Comparison of ENCODE assay signal across 9 mouse cellular contexts in the genomic region with DNA sequence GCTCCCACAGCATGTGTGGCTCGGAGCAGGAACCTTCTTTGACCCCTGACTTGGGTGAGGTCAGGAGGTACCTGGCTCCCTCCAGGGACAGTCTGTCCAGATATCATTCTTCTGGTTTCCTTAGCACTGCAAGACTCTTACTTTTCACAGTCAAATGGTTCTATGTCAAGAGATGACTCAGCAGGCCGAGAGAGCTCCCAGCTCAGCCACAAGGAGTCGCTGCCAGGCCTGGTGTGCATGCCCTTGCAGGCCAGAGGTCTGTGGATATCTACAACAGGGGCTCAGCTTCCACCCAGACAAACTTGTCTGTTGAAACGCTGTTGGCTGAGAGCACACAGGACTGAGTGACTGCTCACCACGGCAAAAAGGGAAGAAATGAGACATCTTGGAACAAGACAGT. TPM values are rescaled to one million over a fixed set of nuclear protein-coding genes. Genes with fewer than 3 reads are reported as not detected.
DNase-seq lines count a peak whose midpoint lies in the region.
"Had no signal": no experiment of that assay in that cellular context is flagged by ENCODE, and none has a peak within 500 bp of the region (broad histone marks: within the 10 kb centered on the region; RNA-seq: fewer than 3 reads in every experiment).

No protein-coding gene starts in this region.

- peak; percentile 26 to 51 for DNase-seq in heart, adult 18-20 months
- no peak for DNase-seq in heart, postnatal 25 days (ENCODE audit: low spot score)
- peak; percentile 85 for DNase-seq in 416B (ENCODE audit: low read depth)
- peak; percentile 84 for DNase-seq in adrenal gland, postnatal 10 days
- DNase-seq in gastrocnemius, postnatal 36 days, result peak; percentile 35 to 44
- DNase-seq in lung, postnatal 36 days, result peak; percentile 88
- peak; percentile 79 for DNase-seq in urinary bladder, postnatal 14 days (ENCODE audit: low spot score)
- no peak for DNase-seq in right cerebral cortex, postnatal 14 days

- intact Hi-C loops in heart, postnatal 25 days (cut with DNase I), result loop anchor here (1.0 kb wide), 1 partner anchor 35 kb away; no protein-coding TSS in a partner anchor
- intact Hi-C loops in gastrocnemius, postnatal 36 days (cut with DNase I), result loop anchor here (2.0 kb wide), 1 partner anchor 77 kb away; no protein-coding TSS in a partner anchor

RNA-seq across cellular contexts. Expression of a gene that starts 20.9 kb away (rescaled TPM):
- 1 to 10 TPM in 1 of 2 experiments, under 1 TPM in 1; 0.55 to 6.6 TPM for total RNA-seq in heart, adult 18-20 months (2021)
- under 1 TPM; 0.70 to 0.75 TPM for total RNA-seq in heart, postnatal 25 days (2021)
- 10 to 100 TPM; 41.7 to 42.2 TPM for total RNA-seq in adrenal gland, postnatal 10 days (2021)
- total RNA-seq in gastrocnemius, postnatal 36 days (2021), result 1 to 10 TPM in 1 of 2 experiments, under 1 TPM in 1; 0.62 to 6.2 TPM

RNA-seq across cellular contexts. Expression of a gene that starts 30.1 kb away (rescaled TPM):
- 100 to 1,000 TPM; 266 to 277 TPM for total RNA-seq in heart, adult 18-20 months (2021)
- total RNA-seq in heart, postnatal 25 days (2021), result 100 to 1,000 TPM; 236 to 255 TPM
- total RNA-seq in adrenal gland, postnatal 10 days (2021), result 100 to 1,000 TPM; 309 to 323 TPM
- 100 to 1,000 TPM; 244 to 259 TPM for total RNA-seq in gastrocnemius, postnatal 36 days (2021)

RNA-seq across cellular contexts. Expression of a gene that starts 48.1 kb away (rescaled TPM):
- not detected for total RNA-seq in heart, adult 18-20 months (2021)
- not detected for total RNA-seq in heart, postnatal 25 days (2021)
- total RNA-seq in adrenal gland, postnatal 10 days (2021), result not detected
- not detected for total RNA-seq in gastrocnemius, postnatal 36 days (2021)
- total RNA-seq: left cerebral cortex, postnatal 14 days had no signal

Comparison
In these comparisons a context has a peak if more than half of its experiments do, and no peak if none do; other contexts are left out.
1. DNase-seq: peak in heart, adult 18-20 months (2 of 2), 416B (single experiment), adrenal gland, postnatal 10 days (single experiment), gastrocnemius, postnatal 36 days (2 of 2), lung, postnatal 36 days (single experiment) and urinary bladder, postnatal 14 days (single experiment); none in heart, postnatal 25 days (single experiment) and right cerebral cortex, postnatal 14 days (single experiment).
2. RNA of a gene that starts 20.9 kb away (total RNA-seq): 41.7 to 42.2 TPM in adrenal gland, postnatal 10 days; 0.55 to 6.6 TPM in heart, adult 18-20 months, 0.62 to 6.2 TPM in gastrocnemius, postnatal 36 days and 0.70 to 0.75 TPM in heart, postnatal 25 days; every median in the first group is over 4 times any median in the second.